Mouse (Mus musculus) liver, adult (tissue): ENCODE data around the gene B3gat2.

Source experiments
- GATA4 ChIP-seq: IDR thresholded peaks from 2 replicates; pipeline ENCODE4 v1.6.1; 2014; ENCODE audit warnings: mild to moderate bottlenecking, low read length; ENCODE audit not compliant: insufficient replicate concordance

B3gat2 gene

GRCm38 (mm10) chr1:23761502-23762135 is at the start of gene B3gat2:
B3gat2 (plus strand) TSS chr1:23761753.
- TF ChIP-seq GATA4: no peak

GRCm38 (mm10) chr1:23720326-23720725 is 41.2 kb upstream of the B3gat2 start:
- no peak for TF ChIP-seq GATA4

GRCm38 (mm10) chr1:23721036-23721435 is 40.5 kb upstream of the B3gat2 start:
- no peak for TF ChIP-seq GATA4

- no peak for TF ChIP-seq GATA4
These were observed 38.8 kb upstream of the B3gat2 start for GRCm38 (mm10) chr1:23722469-23723372.

GRCm38 (mm10) chr1:23731324-23731723 is 30.2 kb upstream of the B3gat2 start:
- no peak for TF ChIP-seq GATA4

- no peak for TF ChIP-seq GATA4
These were observed 10.6 kb upstream of the B3gat2 start for GRCm38 (mm10) chr1:23750864-23751532.

- TF ChIP-seq GATA4: no peak
These were observed 8.5 kb upstream of the B3gat2 start for GRCm38 (mm10) chr1:23753091-23753490.

GRCm38 (mm10) chr1:23753591-23753990 is 8.0 kb upstream of the B3gat2 start:
- TF ChIP-seq GATA4: no peak

- no peak for TF ChIP-seq GATA4
These were observed 7.2 kb upstream of the B3gat2 start for GRCm38 (mm10) chr1:23754340-23754739.

GRCm38 (mm10) chr1:23754967-23755366 is 6.6 kb upstream of the B3gat2 start:
- no peak for TF ChIP-seq GATA4

- no peak for TF ChIP-seq GATA4
These were observed 659 bp downstream of the B3gat2 start for GRCm38 (mm10) chr1:23762136-23762687.

GRCm38 (mm10) chr1:23762782-23763630 is 1.5 kb downstream of the B3gat2 start:
- no peak for TF ChIP-seq GATA4

- no peak for TF ChIP-seq GATA4
These were observed 2.2 kb downstream of the B3gat2 start for GRCm38 (mm10) chr1:23763726-23764125.

GRCm38 (mm10) chr1:23764710-23765109 is 3.2 kb downstream of the B3gat2 start:
- TF ChIP-seq GATA4: no peak
